Mouse (Mus musculus): ENCODE measurements at regions not wholly inside any gene's neighbourhood (a gene's known extent, or its start where the extent isn't known, plus 50 kb on each side); places are given as distances from the start of the nearest gene placed in this dataset.

DNA sequence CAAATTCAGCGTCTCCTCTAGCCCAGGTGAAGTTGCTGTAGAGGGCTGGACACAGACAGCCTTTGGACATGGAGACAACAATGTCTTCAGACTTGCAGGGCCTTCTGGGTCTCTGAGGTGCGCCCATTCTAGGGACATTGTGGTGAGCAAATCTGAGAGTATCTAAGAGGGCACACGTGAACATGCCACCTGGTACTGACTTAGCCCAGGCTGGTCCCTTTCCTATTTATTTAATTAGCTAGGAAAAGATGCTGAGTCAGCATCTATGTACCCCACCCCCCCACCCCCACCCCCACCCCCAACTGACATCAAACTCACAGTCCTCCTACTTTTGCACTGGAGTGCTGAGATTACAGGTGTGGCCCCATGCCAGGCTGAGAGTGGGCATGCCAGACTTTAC lies 81.7 kb upstream of the Pcbd1 start:
- no peak for TF ChIP-seq CTCF (IDR thresholded peaks at IDR 0.05; ENCODE audit: low read depth)
- TF ChIP-seq EP300 (IDR thresholded peaks at IDR 0.05; ENCODE audit: low read depth), result no peak

All from liver, postnatal 0 days (tissue).